Mouse (Mus musculus) myocyte (in vitro differentiated cells): ENCODE results near the gene Dhrs9. TPM values are rescaled to one million over a fixed set of nuclear protein-coding genes. Genes with fewer than 3 reads are reported as not detected.
"Not testable (repeated sequence)": the region's sequence is repeated elsewhere in the genome, so short reads cannot be mapped to it uniquely, and the experiment has no call there.

Experiments used
- H3K27me3 ChIP-seq: one replicate; pipeline ENCODE4 v1.6.1; 2011; ENCODE audit not compliant: control insufficient read depth, insufficient read depth, insufficient read length
- H3K36me3 ChIP-seq: one replicate; pipeline ENCODE4 v1.6.1; 2011; ENCODE audit not compliant: control insufficient read depth, insufficient read depth
- H3K4me2 ChIP-seq: one replicate; pipeline ENCODE4 v1.6.1; 2011; ENCODE audit warnings: low read depth, control low read depth
- H3K4me3 ChIP-seq: one replicate; pipeline ENCODE4 v1.5.1; 2011; ENCODE audit warnings: mild to moderate bottlenecking, control low read depth, moderate library complexity
- H3K79me2 ChIP-seq: one replicate; pipeline ENCODE4 v1.6.1; 2011; ENCODE audit not compliant: control insufficient read depth, insufficient read depth
- H3ac ChIP-seq: one replicate; pipeline ENCODE4 v1.6.1; 2011; ENCODE audit not compliant: control insufficient read depth, insufficient read length
- CEBPB ChIP-seq: IDR thresholded peaks from 2 replicates; pipeline ENCODE4 v1.6.1; 2011; ENCODE audit warnings: mild to moderate bottlenecking, moderate library complexity; ENCODE audit not compliant: poor library complexity, insufficient read depth, severe bottlenecking
- E2F4 ChIP-seq: IDR thresholded peaks from one replicate; pipeline ENCODE4 v1.6.1; 2011; ENCODE audit warnings: mild to moderate bottlenecking, control low read depth, moderate library complexity; ENCODE audit not compliant: insufficient read depth
- MAX ChIP-seq: IDR thresholded peaks from one replicate; pipeline ENCODE4 v1.6.1; 2011; ENCODE audit warnings: low read depth, mild to moderate bottlenecking, control low read depth
- MYOD1 ChIP-seq, 3 experiments: IDR thresholded peaks; one replicate each; pipeline ENCODE4 v1.6.1; 2011; ENCODE audit warnings: control low read depth in 2 of 3, low read depth in 2 of 3, mild to moderate bottlenecking in 2 of 3, moderate library complexity in 1 of 3; ENCODE audit not compliant: insufficient read length in 2 of 3, control insufficient read depth in 1 of 3
- MYOG ChIP-seq, 3 experiments: IDR thresholded peaks; one replicate each; pipeline ENCODE4 v1.6.1; 2011; ENCODE audit warnings: control low read depth in 2 of 3, low read depth in 2 of 3, mild to moderate bottlenecking in 2 of 3; ENCODE audit not compliant: insufficient read length in 2 of 3, control insufficient read depth in 1 of 3, insufficient read depth in 1 of 3
- POLR2A ChIP-seq: IDR thresholded peaks from one replicate; pipeline ENCODE4 v1.6.1; 2011; ENCODE audit warnings: low read depth, mild to moderate bottlenecking, control low read depth, moderate library complexity; ENCODE audit not compliant: insufficient read length
- POLR2AphosphoS2 ChIP-seq: IDR thresholded peaks from one replicate; pipeline ENCODE4 v1.6.1; 2011; ENCODE audit warnings: low read depth, control low read depth; ENCODE audit not compliant: insufficient read length
- REST ChIP-seq: IDR thresholded peaks from one replicate; pipeline ENCODE4 v1.6.1; 2011; ENCODE audit warnings: mild to moderate bottlenecking, control low read depth, moderate library complexity; ENCODE audit not compliant: insufficient read depth, insufficient read length
- SRF ChIP-seq: IDR thresholded peaks from one replicate; pipeline ENCODE4 v1.6.1; 2011; ENCODE audit warnings: low read depth; ENCODE audit not compliant: control insufficient read depth, insufficient read length
- TCF12 ChIP-seq: IDR thresholded peaks from one replicate; pipeline ENCODE4 v1.6.1; 2011; ENCODE audit warnings: mild to moderate bottlenecking, control low read depth; ENCODE audit not compliant: poor library complexity, insufficient read depth, severe bottlenecking
- TCF3 ChIP-seq: IDR thresholded peaks from one replicate; pipeline ENCODE4 v1.6.1; 2011; ENCODE audit warnings: low read depth, control low read depth; ENCODE audit not compliant: insufficient read length
- USF1 ChIP-seq: IDR thresholded peaks from one replicate; pipeline ENCODE4 v1.6.1; 2011; ENCODE audit warnings: low read depth, mild to moderate bottlenecking, control low read depth, moderate library complexity
- polyA plus RNA-seq: library from polyadenylated mRNA; unstranded; fragments of >200 nt; fragmentation: generic; extraction: Trizol; gene quantifications from one replicate; pipeline ENCODE4 v1.2.1, GENCODE M21; 2012; ENCODE audit warnings: missing spikeins

Gene Dhrs9
- 3.3 TPM for polyA plus RNA-seq

- H3K27me3 ChIP-seq = no peaks in the 10 kb centered on the region
- no peak within 1 kb of the TSS for H3ac ChIP-seq
- H3K36me3 ChIP-seq = no peaks in the 10 kb centered on the region
- peak within 1 kb of the TSS; percentile 24 for H3K4me3 ChIP-seq
- no peaks in the 10 kb centered on the region for H3K79me2 ChIP-seq
- peak; percentile 99 for TF ChIP-seq CEBPB
- TF ChIP-seq SRF = no peak
- TF ChIP-seq POLR2A = peak; percentile 67
- TF ChIP-seq POLR2AphosphoS2 = peak; percentile 64
- peak within 1 kb of the TSS; percentile 68 for H3K4me2 ChIP-seq
Observed at GRCm38 (mm10) chr2:69380281-69380680, at the start of gene Dhrs9. Gene Dhrs9, plus strand, starts transcription at chr2:69380445.

DNA sequence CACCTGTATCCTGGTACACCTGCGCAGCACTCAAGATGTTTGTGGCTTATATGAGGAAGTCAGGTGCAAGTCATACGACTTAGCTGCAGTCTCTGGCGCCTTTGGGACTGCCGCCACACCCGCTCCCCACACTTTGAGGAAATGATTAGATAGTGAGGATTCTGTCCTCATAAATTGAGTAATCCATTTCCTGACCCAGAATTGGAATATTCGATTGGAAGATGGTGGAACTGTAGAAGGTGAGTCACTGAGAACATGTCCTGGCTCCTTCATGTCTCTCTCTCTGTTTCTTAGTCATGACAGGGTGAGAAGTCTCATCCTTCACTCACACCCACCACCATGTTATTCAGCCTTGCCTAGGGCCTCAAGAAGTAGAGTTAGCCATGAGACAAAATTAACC is 48.7 kb upstream of the Dhrs9 start:
- H3K4me3 ChIP-seq, H3ac ChIP-seq, H3K79me2 ChIP-seq, H3K36me3 ChIP-seq, H3K4me2 ChIP-seq, H3K27me3 ChIP-seq: not testable (repeated sequence)

DNA sequence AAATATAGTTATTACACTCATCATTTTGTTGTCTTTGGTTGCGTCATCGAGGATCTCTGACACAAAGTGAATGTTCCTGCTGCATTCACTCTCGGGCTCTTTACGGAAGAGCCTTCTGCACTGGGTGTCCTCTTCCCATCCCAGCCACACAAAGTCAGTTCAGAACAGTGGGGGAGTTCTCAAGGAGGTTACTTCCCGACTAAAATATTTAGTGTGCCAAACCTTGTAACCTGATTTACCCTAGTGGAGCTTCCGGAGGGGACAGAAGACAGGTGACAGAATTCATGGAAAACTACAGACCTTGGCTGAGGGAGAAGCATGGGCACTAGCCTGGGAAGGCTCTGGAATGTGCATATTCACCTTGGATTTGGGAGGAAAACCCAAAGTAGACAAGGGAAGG is 38.7 kb upstream of the Dhrs9 start:
- Histone ChIP-seq H3K79me2 (no peaks in the 10 kb centered on the region), H3K4me3 (no peak overlapping the region), H3ac (no peak overlapping the region), H3K27me3 (no peaks in the 10 kb centered on the region), H3K4me2 (no peak overlapping the region), H3K36me3 (no peaks in the 10 kb centered on the region)
- no peak for TF ChIP-seq REST
- TF ChIP-seq USF1 = no peak
- no peak for TF ChIP-seq TCF3
- TF ChIP-seq SRF = no peak
- TF ChIP-seq POLR2A = no peak
- no peak for TF ChIP-seq POLR2AphosphoS2
- TF ChIP-seq E2F4 = no peak

GRCm38 (mm10) chr2:69342496-69343221 is 37.6 kb upstream of the Dhrs9 start, which contains the start of gene Abcb11:
Gene Abcb11, minus strand, starts transcription at chr2:69342616.
- TF ChIP-seq E2F4 (no peak), REST (no peak), TCF12 (no peak), CEBPB (no peak), MYOD1 (IDR thresholded peaks at IDR 0.05; ENCODE audit: control insufficient read depth in 1 of 3, insufficient read length in 2 of 3, low read depth in 2 of 3) (no peak), MYOG (IDR thresholded peaks at IDR 0.05; ENCODE audit: control insufficient read depth in 1 of 3, insufficient read depth in 1 of 3, insufficient read length in 2 of 3, low read depth in 2 of 3) (no peak), MAX (no peak), SRF (no peak), POLR2AphosphoS2 (no peak), USF1 (no peak), TCF3 (no peak), POLR2A (no peak)
- H3K27me3 ChIP-seq = no peaks in the 10 kb centered on the region
- H3K4me3 ChIP-seq = no peak within 1 kb of the TSS
- no peak within 1 kb of the TSS for H3K4me2 ChIP-seq
- no peaks in the 10 kb centered on the region for H3K36me3 ChIP-seq
- H3K79me2 ChIP-seq = no peaks in the 10 kb centered on the region
- no peak within 1 kb of the TSS for H3ac ChIP-seq

GRCm38 (mm10) chr2:69355402-69355801 is 24.8 kb upstream of the Dhrs9 start:
- H3K4me3 ChIP-seq, H3K36me3 ChIP-seq, H3ac ChIP-seq, H3K4me2 ChIP-seq, H3K79me2 ChIP-seq, H3K27me3 ChIP-seq: not testable (repeated sequence)

- H3K27me3 ChIP-seq = no peaks in the 10 kb centered on the region
- no peaks in the 10 kb centered on the region for H3K36me3 ChIP-seq
- H3K79me2 ChIP-seq = no peaks in the 10 kb centered on the region
- no peak overlapping the region for H3K4me2 ChIP-seq
- no peak overlapping the region for H3K4me3 ChIP-seq
- TF ChIP-seq TCF3 = no peak
- TF ChIP-seq MYOD1 (IDR thresholded peaks at IDR 0.05; ENCODE audit: control insufficient read depth in 1 of 3, insufficient read length in 2 of 3, low read depth in 2 of 3) = no peak
- TF ChIP-seq MYOG (IDR thresholded peaks at IDR 0.05; ENCODE audit: control insufficient read depth in 1 of 3, insufficient read depth in 1 of 3, insufficient read length in 2 of 3, low read depth in 2 of 3) = no peak
- no peak for TF ChIP-seq TCF12
- peak; percentile 67; the same call in 1 of the 2 replicates for TF ChIP-seq CEBPB
- no peak for TF ChIP-seq SRF
- TF ChIP-seq MAX = no peak
- no peak for TF ChIP-seq POLR2A
- no peak for TF ChIP-seq E2F4
- no peak overlapping the region for H3ac ChIP-seq
Observed at GRCm38 (mm10) chr2:69364831-69365230, 15.4 kb upstream of the Dhrs9 start.
